Mouse (Mus musculus): Measurements from ENCODE around the gene Ccdc65.

DNA sequence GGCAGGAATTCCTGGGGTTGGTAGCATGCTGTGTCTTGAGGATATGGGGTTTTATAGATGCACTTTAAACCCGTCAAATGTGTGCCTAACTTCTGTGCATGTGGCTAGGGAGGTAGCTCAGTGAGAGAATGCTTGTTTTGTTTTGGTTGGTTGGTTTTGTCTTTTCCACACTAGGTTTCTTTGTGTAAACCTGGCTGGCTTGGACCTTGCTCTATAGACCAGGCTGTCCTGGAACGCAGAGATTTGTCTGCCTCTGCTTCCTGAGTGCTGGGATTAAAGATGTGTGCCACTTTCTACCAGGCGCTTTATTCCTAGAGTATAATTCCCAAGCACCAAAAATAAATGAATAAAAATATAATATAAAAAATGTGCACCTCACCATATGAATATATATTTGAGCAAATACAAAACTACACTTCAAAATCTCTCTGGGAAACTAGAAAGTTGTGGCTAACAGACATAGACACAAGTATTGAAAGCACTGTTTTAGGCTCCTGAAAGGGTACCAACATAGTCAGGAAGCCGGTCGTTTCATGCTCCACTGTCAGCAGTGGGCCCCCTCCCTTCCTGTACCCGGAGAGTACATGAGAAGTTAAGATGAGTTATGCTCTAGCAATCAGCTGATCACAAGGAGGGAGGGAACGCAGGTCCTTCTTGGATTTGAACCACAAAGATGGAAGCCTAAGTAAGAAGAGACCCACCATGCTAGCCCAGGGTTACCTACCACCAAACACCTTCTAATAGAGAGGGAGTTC is 22.0 kb downstream of the Ccdc65 start:
- TF ChIP-seq CTCF (IDR thresholded peaks at IDR 0.05; ENCODE audit: low read depth) = no peak
- TF ChIP-seq EP300 (IDR thresholded peaks at IDR 0.05; ENCODE audit: low read depth) = no peak

All from liver, postnatal 0 days (tissue).